In the genomic region with DNA sequence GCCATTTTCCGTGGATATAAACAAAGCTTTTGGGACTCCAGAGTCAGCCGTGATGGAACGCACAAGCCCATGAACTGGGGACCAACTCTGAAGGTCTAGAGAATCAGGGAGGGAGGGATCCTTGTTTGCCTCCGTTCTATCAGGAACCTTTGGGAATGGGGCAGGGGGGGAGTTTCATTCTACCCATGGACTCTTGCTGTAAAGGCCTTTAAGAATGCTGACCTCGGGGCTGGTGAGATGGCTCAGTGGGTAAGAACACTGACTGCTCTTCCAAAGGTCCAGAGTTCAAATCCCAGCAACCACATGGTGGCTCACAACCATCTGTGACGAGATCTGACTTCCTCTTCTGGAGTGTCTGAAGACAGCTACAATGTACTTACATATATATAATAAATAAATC, we compare ENCODE assay signal across 40 mouse cellular contexts. TPM values are rescaled to one million over a fixed set of nuclear protein-coding genes. Genes with fewer than 3 reads are reported as not detected.
"Had no signal": no experiment of that assay in that cellular context is flagged by ENCODE, and none has a peak within 500 bp of the region (broad histone marks: within the 10 kb centered on the region; RNA-seq: fewer than 3 reads in every experiment).

No protein-coding gene starts in this region.

RNA-seq across cellular contexts. Expression of a gene that starts 21.6 kb away (rescaled TPM):
- total RNA-seq: heart, postnatal 10 days; heart, postnatal 14 days; heart, postnatal 25 days; heart, postnatal 36 days; heart, postnatal 4 days; hematopoietic stem cell, adult 5-6 weeks; hindbrain, postnatal 0 days; layer of hippocampus, adult 18-20 months; layer of hippocampus, adult 2 months; layer of hippocampus, postnatal 10 days; layer of hippocampus, postnatal 14 days; layer of hippocampus, postnatal 25 days; layer of hippocampus, postnatal 36 days; left cerebral cortex, adult 18-20 months; left cerebral cortex, adult 2 months; left cerebral cortex, adult 8-10 months had no signal
- polyA plus RNA-seq: heart, embryonic 11.5 days; heart, embryonic 12.5 days; heart, embryonic 13.5 days; heart, embryonic 14.5 days; heart, embryonic 15.5 days; heart, embryonic 16.5 days; heart, postnatal 0 days; hindbrain, embryonic 10.5 days; hindbrain, embryonic 11.5 days; hindbrain, embryonic 12.5 days; hindbrain, embryonic 13.5 days; hindbrain, embryonic 14.5 days; hindbrain, embryonic 15.5 days; hindbrain, embryonic 16.5 days; hindbrain, postnatal 0 days; inflammation-experienced regulatory T-cells, adult 6 months; intestine, embryonic 14.5 days; intestine, embryonic 15.5 days; intestine, embryonic 16.5 days; intestine, postnatal 0 days; kidney, embryonic 14.5 days; kidney, embryonic 15.5 days; kidney, embryonic 16.5 days; kidney, postnatal 0 days; large intestine, adult 2 months had no signal
